Mouse (Mus musculus) embryonic stem cell, embryonic (primary cell): Measurements from ENCODE around the gene Sla2.

Experiments used
- CTCF ChIA-PET, 4 experiments: fragments of 300-600 bp in 2 of 4; fragments of 350-600 bp in 2 of 4; sonication (Branson Sonifier 250); formaldehyde crosslinking; loops; one replicate each; lab custom pipeline; 2022; ENCODE audit warnings: inconsistent platforms in 2 of 4; lab: Charles Lee
- POLR2A ChIA-PET, 4 experiments: fragments of 300-600 bp in 2 of 4; fragments of 350-600 bp in 2 of 4; sonication (Branson Sonifier 250); formaldehyde crosslinking; loops; one replicate each; lab custom pipeline; 2022; ENCODE audit warnings: antibody characterized with exemption in 4 of 4, inconsistent platforms in 1 of 4; lab: Charles Lee

The Sla2 gene

DNA sequence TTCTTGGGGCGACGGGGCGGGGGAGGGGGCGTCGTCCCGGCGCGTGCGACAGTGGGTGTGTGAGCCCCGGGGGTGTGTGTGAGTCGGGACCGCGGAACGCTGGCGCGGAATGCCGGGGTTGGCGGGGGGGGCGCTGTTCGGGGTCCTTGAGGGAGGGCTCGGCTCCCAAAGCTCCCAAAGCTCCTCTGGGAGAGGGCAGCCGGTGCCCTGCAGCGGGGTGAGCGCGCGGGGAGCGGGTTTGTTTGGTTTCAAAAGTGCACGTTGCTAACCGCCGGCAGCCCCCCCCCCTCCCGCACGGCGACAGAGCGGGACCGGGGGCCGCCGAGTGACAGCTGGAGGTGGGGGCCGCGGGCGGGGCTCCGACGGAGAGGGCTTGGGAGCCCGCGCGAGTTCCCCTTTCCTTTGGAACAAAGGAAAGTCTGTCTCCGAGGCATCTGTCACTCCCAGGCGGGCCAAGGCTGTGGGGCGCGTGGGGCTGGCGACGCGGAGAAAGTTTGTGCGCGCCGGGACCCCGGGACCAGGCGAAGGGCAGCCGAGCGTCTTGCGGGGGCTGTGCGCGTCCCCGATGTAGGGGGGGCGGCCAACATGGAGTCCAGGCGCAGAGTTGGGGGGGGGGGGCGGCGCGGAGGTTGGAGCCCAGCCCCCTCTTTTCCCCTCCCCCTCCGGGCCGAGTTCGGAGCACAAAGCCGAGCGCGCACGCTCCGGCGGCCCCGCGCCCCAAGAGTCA, 46.5 kb downstream of the Sla2 start:
- ChIA-PET POLR2A (interaction anchor here (0.6 to 5.9 kb wide), 52 partner anchors 9 to 1203 kb away, joined by 3 to 59 read pairs (median 4); partner anchors contain the start of genes Rab5if (in 3 of the 4), Rbl1 (in 2 of the 4), 4930518I15Rik (in 1 of the 4) and Cep250 (in 1 of the 4)), CTCF (interaction anchor here (0.6 to 2.0 kb wide), 9 partner anchors 22 to 1312 kb away, joined by 3 to 18 read pairs (median 5); partner anchors contain the start of gene Rab5if (in 3 of the 4))

DNA sequence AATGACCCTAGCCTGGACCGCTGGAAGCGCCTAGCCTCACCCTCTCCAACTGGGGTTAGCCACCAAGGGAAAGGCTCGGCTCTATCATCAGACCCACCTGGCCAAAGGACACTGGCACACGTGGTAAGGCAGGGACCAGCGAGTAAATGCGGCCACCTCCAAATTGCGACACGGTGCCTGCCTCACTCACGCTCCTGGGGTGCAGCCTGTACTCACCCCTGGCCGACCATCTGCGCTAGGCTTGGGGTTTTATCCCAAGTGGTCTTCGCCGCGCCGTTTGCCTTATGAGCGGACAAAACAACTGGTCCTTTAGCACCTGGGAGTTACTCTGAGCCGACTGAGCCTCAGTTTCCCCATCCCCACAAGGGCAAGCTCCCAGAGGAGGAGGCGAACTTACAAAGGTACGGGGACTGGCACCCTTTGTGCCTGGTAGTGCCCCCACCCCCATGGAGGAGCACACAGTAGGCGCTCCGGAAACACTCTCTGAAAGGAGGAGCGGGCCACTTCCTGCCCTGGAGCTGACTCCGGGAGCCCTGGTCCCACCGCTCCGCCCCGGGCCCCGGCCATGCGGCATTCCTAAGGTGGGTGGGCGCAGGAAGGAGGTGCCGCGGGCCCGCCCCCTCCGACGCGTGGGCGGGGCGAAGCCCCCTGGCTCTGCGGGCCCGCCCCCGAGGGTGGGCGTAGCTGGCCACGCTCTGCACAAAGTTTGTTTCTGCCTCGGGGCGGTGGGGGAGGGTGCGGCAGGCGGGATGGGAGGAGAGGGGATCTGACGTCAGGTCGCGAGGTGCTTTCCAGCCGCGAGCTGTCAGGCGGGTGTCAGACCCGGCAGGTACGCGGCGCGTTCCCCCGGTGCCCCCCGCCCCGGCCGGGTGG, 47.4 kb downstream of the Sla2 start, which contains the start of gene Tgif2:
TSS of gene Tgif2 (plus strand) at position 689 of the 873 bp plus-strand sequence.
- CTCF ChIA-PET: interaction anchor here (0.6 to 1.3 kb wide), 7 partner anchors 23 to 529 kb away, joined by 3 to 18 read pairs (median 4); partner anchors contain the start of gene Rab5if (in 3 of the 4)
- POLR2A ChIA-PET: interaction anchor here (0.6 to 5.9 kb wide), 46 partner anchors 9 to 884 kb away, joined by 3 to 59 read pairs (median 4); partner anchors contain the start of genes Rab5if (in 3 of the 4), Rbl1 (in 2 of the 4), 4930518I15Rik (in 1 of the 4) and Cep250 (in 1 of the 4)

DNA sequence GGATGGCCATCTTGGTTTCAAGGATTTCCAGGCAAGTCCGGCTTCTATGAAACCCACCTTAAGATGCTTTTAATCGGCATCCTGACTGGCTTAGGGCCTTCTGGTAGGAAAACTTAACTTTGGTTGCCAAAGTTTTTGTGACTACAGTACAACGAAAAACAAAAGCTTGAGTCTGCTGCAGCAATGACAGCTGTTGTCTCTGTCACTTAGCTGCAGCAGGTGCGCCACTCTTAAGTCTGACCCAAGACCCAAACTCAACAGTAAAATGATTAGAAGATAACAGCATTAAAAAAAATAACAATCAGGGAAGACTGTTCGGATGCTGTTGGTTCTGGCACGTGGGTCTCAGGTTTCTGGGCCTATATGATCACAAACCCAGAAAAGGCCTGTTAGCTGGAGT, 48.2 kb downstream of the Sla2 start:
- POLR2A ChIA-PET: interaction anchor here in 3 of 4 experiments (0.6 to 5.9 kb wide), 16 partner anchors 9 to 883 kb away, joined by 4 to 59 read pairs (median 4); partner anchors contain the start of genes Rab5if (in 2 of the 3), 4930518I15Rik (in 1 of the 3), Cep250 (in 1 of the 3) and Myl9 (in 1 of the 3)
- CTCF ChIA-PET: interaction anchor here in 1 of 4 experiments (1.3 kb wide), 1 partner anchor 29 kb away, joined by 3 read pairs; no protein-coding TSS in a partner anchor

DNA sequence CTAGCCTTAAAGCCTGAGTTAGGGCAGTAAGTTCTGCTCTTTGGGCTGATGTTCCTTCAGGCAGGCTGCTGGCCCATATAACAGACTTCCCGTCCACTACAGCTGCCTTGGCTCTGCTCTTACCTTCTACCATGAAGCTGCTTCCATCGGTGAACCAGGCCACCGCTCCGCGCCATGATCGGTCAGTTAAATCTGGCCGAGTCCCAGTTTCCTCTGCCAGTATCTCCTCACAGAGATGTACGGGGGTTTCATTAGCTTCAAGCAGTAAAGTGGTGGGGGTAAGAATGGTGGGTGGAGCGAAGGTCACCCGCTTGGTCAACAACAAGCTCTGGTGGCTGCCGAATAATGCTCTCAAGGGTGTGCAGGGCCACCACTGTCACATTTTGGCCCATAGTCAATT, 52.7 kb downstream of the Sla2 start:
- POLR2A ChIA-PET: no interaction called here
- CTCF ChIA-PET: interaction anchor here in 2 of 4 experiments (0.5 to 0.6 kb wide), 2 partner anchors 21 to 285 kb away, joined by 4 read pairs; no protein-coding TSS in a partner anchor

DNA sequence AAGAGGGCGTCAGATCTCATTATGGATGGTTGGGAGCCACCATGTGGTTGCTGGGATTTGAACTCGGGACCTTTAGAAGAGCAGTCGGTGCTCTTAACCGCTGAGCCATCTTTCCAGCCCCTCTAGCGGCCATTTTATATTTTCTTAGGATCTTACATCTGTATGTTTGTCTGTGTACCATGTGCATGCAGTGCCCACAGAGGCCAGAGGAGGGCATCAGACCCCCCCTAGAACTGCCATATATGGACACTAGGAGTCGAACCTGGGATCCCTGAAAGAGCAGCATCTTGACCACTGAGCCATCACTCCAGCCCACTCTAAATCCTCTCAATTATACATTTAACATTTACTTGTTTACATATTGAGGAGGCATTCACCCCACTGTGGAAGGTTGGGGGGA, 61.9 kb downstream of the Sla2 start:
- POLR2A ChIA-PET: interaction anchor here in 1 of 4 experiments (0.8 kb wide), 1 partner anchor 15 kb away, joined by 3 read pairs; the partner anchor contains the start of gene Tgif2
- CTCF ChIA-PET: interaction anchor here in 2 of 4 experiments (0.7 kb wide), 2 partner anchors 27 to 178 kb away, joined by 3 read pairs; no protein-coding TSS in a partner anchor
